Mouse (Mus musculus) embryonic facial prominence, embryonic 13.5 days (tissue): Measurements from ENCODE around the gene Acsf3. TPM values are rescaled to one million over a fixed set of nuclear protein-coding genes. Genes with fewer than 3 reads are reported as not detected.
A peak's percentile ranks its signal among the peaks of the same experiment; 100 is the strongest.

Source experiments
- ATAC-seq: fragments of 200-750 bp; cut with Nextera tagmentation; 2 replicates; pipeline ENCODE4 v1.8.0; 2017; ENCODE audit warnings: low read depth; ENCODE audit not compliant: insufficient number of reproducible peaks, insufficient read depth, low FRiP score, low TSS enrichment
- H3K27ac ChIP-seq: fragments of 300-500 bp; sonication (generic); 2 replicates; pipeline ENCODE4 v1.5.1; 2015; ENCODE audit warnings: moderate library complexity, mild to moderate bottlenecking, inconsistent platforms
- H3K27me3 ChIP-seq: fragments of 300-500 bp; sonication (generic); 2 replicates; pipeline ENCODE4 v1.6.1; 2015; ENCODE audit warnings: mild to moderate bottlenecking, inconsistent platforms
- H3K36me3 ChIP-seq: fragments of 300-500 bp; sonication (generic); 2 replicates; pipeline ENCODE4 v1.6.1; 2015; ENCODE audit warnings: mild to moderate bottlenecking, inconsistent platforms
- H3K4me1 ChIP-seq: fragments of 300-500 bp; sonication (generic); 2 replicates; pipeline ENCODE4 v1.6.1; 2015; ENCODE audit warnings: inconsistent platforms
- H3K4me2 ChIP-seq: fragments of 300-500 bp; sonication (generic); 2 replicates; pipeline ENCODE4 v1.6.1; 2015; ENCODE audit warnings: moderate library complexity, mild to moderate bottlenecking, inconsistent platforms
- H3K4me3 ChIP-seq: fragments of 300-500 bp; sonication (generic); 2 replicates; pipeline ENCODE4 v1.5.1; 2015; ENCODE audit warnings: mild to moderate bottlenecking, inconsistent platforms
- H3K9ac ChIP-seq: fragments of 300-500 bp; sonication (generic); 2 replicates; pipeline ENCODE4 v1.6.1; 2015; ENCODE audit warnings: mild to moderate bottlenecking, inconsistent platforms
- H3K9me3 ChIP-seq: fragments of 300-500 bp; sonication (generic); 2 replicates; pipeline ENCODE4 v1.6.1; 2016; ENCODE audit warnings: inconsistent platforms
- WGBS: fragments of 180-500 bp; shearing (Covaris S2); methylation state at CpG from one replicate; pipeline ENCODE4 v1.1.7; 2015; ENCODE audit warnings: mixed read lengths; 5-methylcytosine and 5-hydroxymethylcytosine counted together
- polyA plus RNA-seq: library from polyadenylated mRNA; unstranded; fragments of >200 nt; fragmentation: Nextera tagmentation; extraction: Ambion mirVana; gene quantifications from 2 replicates; pipeline ENCODE4 v1.2.1, GENCODE M21; 2015

Acsf3 gene
- polyA plus RNA-seq, 1 experiment from 2014 or later, result 18.9 TPM

- Histone ChIP-seq H3K4me2 (no peak overlapping the region), H3K27ac (no peak overlapping the region), H3K27me3 (no peaks in the 10 kb centered on the region), H3K36me3 (peaks cover 59% of the 10 kb centered on the region), H3K9ac (no peak overlapping the region), H3K4me3 (no peak overlapping the region), H3K9me3 (no peaks in the 10 kb centered on the region), H3K4me1 (no peaks in the 10 kb centered on the region)
- WGBS, result 93% methylated on average over 5 of the region's 5 CpGs
- ATAC-seq, result no peak
Measured at GRCm38 (mm10) chr8:122789796-122790195, 14.5 kb downstream of the Acsf3 start.

GRCm38 (mm10) chr8:122793375-122794174, 18.3 kb downstream of the Acsf3 start:
- WGBS, result 89% methylated on average over 18 of the region's 18 CpGs
- Histone ChIP-seq H3K4me3 (no peak overlapping the region), H3K36me3 (peaks cover 24% of the 10 kb centered on the region), H3K4me2 (no peak overlapping the region), H3K27me3 (no peaks in the 10 kb centered on the region), H3K9ac (no peak overlapping the region), H3K27ac (no peak overlapping the region), H3K4me1 (no peaks in the 10 kb centered on the region), H3K9me3 (no peaks in the 10 kb centered on the region)
- no peak for ATAC-seq

- Histone ChIP-seq H3K4me1 (no peaks in the 10 kb centered on the region), H3K4me2 (no peak overlapping the region), H3K27me3 (no peaks in the 10 kb centered on the region), H3K36me3 (peaks cover 20% of the 10 kb centered on the region), H3K9ac (no peak overlapping the region), H3K4me3 (no peak overlapping the region), H3K9me3 (no peaks in the 10 kb centered on the region), H3K27ac (no peak overlapping the region)
- no peak for ATAC-seq
- 88% methylated on average over 5 of the region's 5 CpGs for WGBS
Measured at GRCm38 (mm10) chr8:122794175-122794454, 18.8 kb downstream of the Acsf3 start.

- no peak overlapping the region for H3K4me3 ChIP-seq
- no peaks in the 10 kb centered on the region for H3K9me3 ChIP-seq
- H3K27me3 ChIP-seq, result no peaks in the 10 kb centered on the region
- H3K4me1 ChIP-seq, result peaks cover 30% of the 10 kb centered on the region
- H3K27ac ChIP-seq, result no peak overlapping the region
- H3K9ac ChIP-seq, result 0 out of 2 replicates have a peak overlapping the region, but pooled peaks have one; percentile 0
- WGBS, result 31% methylated on average over 15 of the region's 15 CpGs
- no peak for ATAC-seq
- peaks cover 18% of the 10 kb centered on the region for H3K36me3 ChIP-seq
- H3K4me2 ChIP-seq, result no peak overlapping the region
Measured at GRCm38 (mm10) chr8:122803906-122804761, 28.8 kb downstream of the Acsf3 start.

- Histone ChIP-seq H3K27ac (no peak overlapping the region), H3K9ac (no peak overlapping the region)
- no peak for ATAC-seq
Measured at GRCm38 (mm10) chr8:122805349-122805748, 30.1 kb downstream of the Acsf3 start.

GRCm38 (mm10) chr8:122806956-122807538, 31.8 kb downstream of the Acsf3 start:
- Histone ChIP-seq H3K27ac (no peak overlapping the region), H3K4me2 (no peak overlapping the region), H3K9ac (0 out of 2 replicates have a peak overlapping the region, but pooled peaks have one; percentile 36), H3K4me3 (no peak overlapping the region), H3K4me1 (peaks cover 30% of the 10 kb centered on the region), H3K9me3 (no peaks in the 10 kb centered on the region), H3K36me3 (peaks cover 32% of the 10 kb centered on the region), H3K27me3 (no peaks in the 10 kb centered on the region)
- WGBS, result 74% methylated on average over 7 of the region's 7 CpGs
- no peak for ATAC-seq

More at GRCm38 (mm10) chr8:122805349-122805748, 30.1 kb downstream of the Acsf3 start:
- Histone ChIP-seq H3K4me1 (peaks cover 30% of the 10 kb centered on the region), H3K4me3 (no peak overlapping the region), H3K36me3 (peaks cover 19% of the 10 kb centered on the region), H3K27me3 (no peaks in the 10 kb centered on the region), H3K4me2 (no peak overlapping the region), H3K9me3 (no peaks in the 10 kb centered on the region)
- WGBS, result 45% methylated on average over 3 of the region's 3 CpGs

- H3K4me2 ChIP-seq, result no peak overlapping the region
- WGBS, result 83% methylated on average over 4 of the region's 4 CpGs
- no peak overlapping the region for H3K9ac ChIP-seq
- H3K27ac ChIP-seq, result no peak overlapping the region
- no peak for ATAC-seq
- peaks cover 32% of the 10 kb centered on the region for H3K36me3 ChIP-seq
- no peaks in the 10 kb centered on the region for H3K9me3 ChIP-seq
- peaks cover 30% of the 10 kb centered on the region for H3K4me1 ChIP-seq
- H3K4me3 ChIP-seq, result no peak overlapping the region
- no peaks in the 10 kb centered on the region for H3K27me3 ChIP-seq
Measured at GRCm38 (mm10) chr8:122807907-122808306, 32.6 kb downstream of the Acsf3 start.

- Histone ChIP-seq H3K9me3 (no peaks in the 10 kb centered on the region), H3K27me3 (no peaks in the 10 kb centered on the region), H3K9ac (no peak overlapping the region), H3K4me2 (no peak overlapping the region), H3K4me3 (no peak overlapping the region), H3K4me1 (peaks cover 17% of the 10 kb centered on the region), H3K27ac (no peak overlapping the region), H3K36me3 (peaks cover 48% of the 10 kb centered on the region)
- no peak for ATAC-seq
- 91% methylated on average over 8 of the region's 8 CpGs for WGBS
Measured at GRCm38 (mm10) chr8:122810376-122810775, 35.1 kb downstream of the Acsf3 start.

GRCm38 (mm10) chr8:122811870-122812494, 36.7 kb downstream of the Acsf3 start:
- H3K27ac ChIP-seq, result no peak overlapping the region
- H3K4me2 ChIP-seq, result no peak overlapping the region
- no peak overlapping the region for H3K9ac ChIP-seq
- no peaks in the 10 kb centered on the region for H3K27me3 ChIP-seq
- WGBS, result 88% methylated on average over 16 of the region's 16 CpGs
- H3K36me3 ChIP-seq, result peaks cover 54% of the 10 kb centered on the region
- H3K4me1 ChIP-seq, result peaks cover 4% of the 10 kb centered on the region
- ATAC-seq, result no peak
- no peaks in the 10 kb centered on the region for H3K9me3 ChIP-seq
- no peak overlapping the region for H3K4me3 ChIP-seq

- WGBS, result 75% methylated on average over 14 of the region's 14 CpGs
- Histone ChIP-seq H3K4me2 (no peak overlapping the region), H3K36me3 (peaks cover 57% of the 10 kb centered on the region)
Measured at GRCm38 (mm10) chr8:122812610-122813250, 37.4 kb downstream of the Acsf3 start.

GRCm38 (mm10) chr8:122814608-122815007, 39.3 kb downstream of the Acsf3 start:
- Histone ChIP-seq H3K4me2 (no peak overlapping the region), H3K4me3 (no peak overlapping the region), H3K4me1 (0 out of 2 replicates have a peak, but pooled peaks cover 4% of the 10 kb centered on the region), H3K9me3 (no peaks in the 10 kb centered on the region), H3K9ac (no peak overlapping the region), H3K27me3 (no peaks in the 10 kb centered on the region), H3K27ac (no peak overlapping the region), H3K36me3 (peaks cover 61% of the 10 kb centered on the region)
- WGBS, result 24% methylated on average over 7 of the region's 7 CpGs
- ATAC-seq, result no peak

More at GRCm38 (mm10) chr8:122812610-122813250, 37.4 kb downstream of the Acsf3 start:
- Histone ChIP-seq H3K27me3 (no peaks in the 10 kb centered on the region), H3K27ac (no peak overlapping the region), H3K4me3 (no peak overlapping the region), H3K9me3 (no peaks in the 10 kb centered on the region), H3K9ac (no peak overlapping the region), H3K4me1 (no peaks in the 10 kb centered on the region)
- no peak for ATAC-seq
